In the genomic region with DNA sequence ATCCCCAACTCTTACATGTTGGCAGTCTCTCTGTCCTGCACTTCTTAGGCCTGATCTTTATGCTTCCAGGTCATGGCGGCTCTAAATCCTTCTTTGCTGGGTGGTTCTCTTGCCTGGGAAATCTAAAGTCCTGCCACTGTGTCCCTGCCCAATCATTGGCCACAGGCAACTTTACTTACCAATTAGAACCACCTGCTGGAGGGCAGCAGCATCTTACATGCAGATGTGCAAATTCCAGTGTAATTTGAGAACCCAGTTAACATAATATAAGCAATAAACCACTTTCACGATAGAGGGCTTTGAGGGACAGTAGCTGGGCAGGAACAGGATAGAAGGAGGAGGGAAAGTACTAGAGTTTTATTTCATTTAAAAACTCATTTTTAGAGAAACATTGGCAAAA, we compare ENCODE assay signal across 21 mouse cellular contexts.
A peak's percentile ranks its signal among the peaks of the same experiment; 100 is the strongest.
DNase-seq lines count a peak whose midpoint lies in the region; ATAC-seq lines count a peak whose summit lies in the region.
"Had no signal": no experiment of that assay in that cellular context is flagged by ENCODE, and none has a peak within 500 bp of the region (broad histone marks: within the 10 kb centered on the region; RNA-seq: fewer than 3 reads in every experiment).

No protein-coding gene starts in this region.

- no peaks in the 10 kb centered on the region for H3K9me3 ChIP-seq in midbrain, embryonic 10.5 days (replicated peaks)
- no peaks in the 10 kb centered on the region for H3K9me3 ChIP-seq in midbrain, embryonic 15.5 days
- no peaks in the 10 kb centered on the region for H3K9me3 ChIP-seq in heart, embryonic 10.5 days
- H3K9me3 ChIP-seq: embryonic facial prominence, embryonic 15.5 days; forebrain, embryonic 10.5 days; forebrain, embryonic 15.5 days; hindbrain, embryonic 12.5 days had no signal

- 69% methylated on average over 2 of the region's 2 CpGs for WGBS in midbrain, embryonic 10.5 days
- WGBS in midbrain, embryonic 15.5 days, result 55% methylated on average over 2 of the region's 2 CpGs
- 68% methylated on average over 2 of the region's 2 CpGs for WGBS in heart, embryonic 10.5 days

- no peaks in the 10 kb centered on the region for H3K4me1 ChIP-seq in midbrain, embryonic 10.5 days
- H3K4me1 ChIP-seq in midbrain, embryonic 15.5 days, result no peaks in the 10 kb centered on the region
- H3K4me1 ChIP-seq in heart, embryonic 10.5 days, result no peaks in the 10 kb centered on the region
- H3K4me1 ChIP-seq: embryonic facial prominence, embryonic 15.5 days; forebrain, embryonic 15.5 days; hindbrain, embryonic 12.5 days had no signal

- no peak overlapping the region for H3K4me2 ChIP-seq in midbrain, embryonic 15.5 days
- H3K4me2 ChIP-seq: embryonic facial prominence, embryonic 15.5 days; forebrain, embryonic 15.5 days; hindbrain, embryonic 12.5 days had no signal

- DNase-seq in midbrain, embryonic 10.5 days (ENCODE audit: low spot score), result peak; percentile 11
- DNase-seq in embryo, embryonic 9.5 days (ENCODE audit: extremely low spot score), result peak; percentile 2
- DNase-seq in hindlimb bud, embryonic 11.5 days (ENCODE audit: extremely low spot score, low read depth, low spot score), result peak; percentile 49
- peak; percentile 33 for DNase-seq in mesoderm, embryonic 11.5 days (ENCODE audit: low read depth, low spot score)
- DNase-seq in kidney, postnatal 4 days, result no peak
- no peak for DNase-seq in heart, embryonic 10.5 days (ENCODE audit: low spot score)
- DNase-seq: adrenal gland, adult 2 months; adrenal gland, postnatal 25 days; cerebellum, adult 18-20 months; cerebellum, adult 9-11 months; cerebellum, postnatal 36 days; gastrocnemius, postnatal 10 days; heart, postnatal 10 days had no signal

- no peak overlapping the region for H3K27ac ChIP-seq in midbrain, embryonic 10.5 days (replicated peaks)
- H3K27ac ChIP-seq in midbrain, embryonic 15.5 days, result no peak overlapping the region
- no peak overlapping the region for H3K27ac ChIP-seq in heart, embryonic 10.5 days
- H3K27ac ChIP-seq: embryonic facial prominence, embryonic 15.5 days; forebrain, embryonic 10.5 days; forebrain, embryonic 15.5 days; hindbrain, embryonic 12.5 days had no signal

- no peak overlapping the region for H3K4me3 ChIP-seq in midbrain, embryonic 10.5 days
- no peak overlapping the region for H3K4me3 ChIP-seq in midbrain, embryonic 15.5 days
- H3K4me3 ChIP-seq in heart, embryonic 10.5 days, result no peak overlapping the region
- H3K4me3 ChIP-seq: embryonic facial prominence, embryonic 15.5 days; erythroblast, embryonic 14.5 days; forebrain, embryonic 10.5 days; forebrain, embryonic 15.5 days; hindbrain, embryonic 12.5 days had no signal

- no peaks in the 10 kb centered on the region for H3K36me3 ChIP-seq in midbrain, embryonic 10.5 days
- H3K36me3 ChIP-seq in midbrain, embryonic 15.5 days (replicated peaks), result no peaks in the 10 kb centered on the region
- H3K36me3 ChIP-seq in heart, embryonic 10.5 days, result no peaks in the 10 kb centered on the region
- H3K36me3 ChIP-seq: embryonic facial prominence, embryonic 15.5 days; forebrain, embryonic 10.5 days; forebrain, embryonic 15.5 days; hindbrain, embryonic 12.5 days had no signal

- no peak for ATAC-seq in midbrain, embryonic 15.5 days (replicated peaks)
- ATAC-seq in megakaryocyte-erythroid progenitor cell, adult 5-6 weeks (replicated peaks; ENCODE audit: low FRiP score, low TSS enrichment, poor library complexity, severe bottlenecking), result no peak
- ATAC-seq: forebrain, embryonic 15.5 days; hindbrain, embryonic 16.5 days had no signal

- no peaks in the 10 kb centered on the region for H3K27me3 ChIP-seq in midbrain, embryonic 10.5 days (ENCODE audit: low read depth, poor library complexity, severe bottlenecking)
- no peaks in the 10 kb centered on the region for H3K27me3 ChIP-seq in midbrain, embryonic 15.5 days (replicated peaks)
- no peaks in the 10 kb centered on the region for H3K27me3 ChIP-seq in heart, embryonic 10.5 days (ENCODE audit: insufficient read depth, poor library complexity, severe bottlenecking)
- H3K27me3 ChIP-seq: embryonic facial prominence, embryonic 15.5 days; forebrain, embryonic 15.5 days; hindbrain, embryonic 12.5 days had no signal

- no peak overlapping the region for H3K9ac ChIP-seq in midbrain, embryonic 15.5 days
- H3K9ac ChIP-seq: embryonic facial prominence, embryonic 15.5 days; forebrain, embryonic 15.5 days; hindbrain, embryonic 12.5 days had no signal

Comparison
In these comparisons a context has a peak if more than half of its experiments do, and no peak if none do; other contexts are left out.
1. DNase-seq: peak in midbrain, embryonic 10.5 days (single experiment), embryo, embryonic 9.5 days (single experiment), hindlimb bud, embryonic 11.5 days (single experiment) and mesoderm, embryonic 11.5 days (single experiment); none in kidney, postnatal 4 days (0 of 2) and heart, embryonic 10.5 days (single experiment).